In the genomic region with DNA sequence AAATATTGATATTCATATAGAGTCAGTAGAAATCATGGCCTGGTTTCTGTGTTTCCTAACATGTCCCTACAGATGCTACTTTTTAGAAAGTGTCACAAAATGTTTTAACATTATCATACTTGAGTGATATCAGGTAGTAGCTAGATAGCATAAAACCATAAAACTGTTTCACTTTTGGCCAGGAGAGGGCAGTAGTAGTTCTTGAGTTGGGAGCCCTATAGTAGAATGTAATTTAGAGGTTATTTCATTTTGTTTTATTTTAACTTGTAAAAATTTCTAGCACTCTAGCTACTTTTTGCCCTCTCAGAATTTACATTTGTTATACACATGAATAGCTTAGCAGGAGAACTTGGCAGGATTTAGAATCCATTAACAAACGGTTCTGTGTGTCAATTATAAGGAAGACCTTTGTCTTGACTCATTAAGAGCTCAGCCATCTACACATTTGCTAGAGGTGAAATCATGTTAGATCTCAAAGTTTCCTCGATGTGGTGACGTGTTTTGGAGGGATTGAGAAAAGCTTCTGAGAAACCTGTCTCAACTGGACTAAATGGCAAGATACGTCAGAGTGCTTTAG, we compare ENCODE assay signal across 12 mouse cellular contexts.
A peak's percentile ranks its signal among the peaks of the same experiment; 100 is the strongest.
DNase-seq lines count a peak whose midpoint lies in the region; ATAC-seq and TF ChIP-seq lines count a peak whose summit lies in the region.
"Had no signal": no experiment of that assay in that cellular context is flagged by ENCODE, and none has a peak within 500 bp of the region (broad histone marks: within the 10 kb centered on the region; RNA-seq: fewer than 3 reads in every experiment).

No protein-coding gene starts in this region.

- no peaks in the 10 kb centered on the region for H3K9me3 ChIP-seq in forebrain, embryonic 14.5 days (replicated peaks; ENCODE audit: control insufficient read depth, low read length)
- no peaks in the 10 kb centered on the region for H3K9me3 ChIP-seq in forebrain, embryonic 11.5 days (ENCODE audit: control insufficient read depth, low read length)
- no peaks in the 10 kb centered on the region for H3K9me3 ChIP-seq in liver, postnatal 0 days (ENCODE audit: low read length)
- no peaks in the 10 kb centered on the region for H3K9me3 ChIP-seq in liver, embryonic 12.5 days (replicated peaks)

- H3K4me1 ChIP-seq in forebrain, embryonic 14.5 days (ENCODE audit: control insufficient read depth, insufficient read depth, low read length), result no peaks in the 10 kb centered on the region
- H3K4me1 ChIP-seq in forebrain, embryonic 11.5 days (replicated peaks; ENCODE audit: control insufficient read depth, insufficient read depth, low read length), result no peaks in the 10 kb centered on the region
- no peaks in the 10 kb centered on the region for H3K4me1 ChIP-seq in liver, postnatal 0 days (ENCODE audit: insufficient read depth)
- no peaks in the 10 kb centered on the region for H3K4me1 ChIP-seq in liver, embryonic 12.5 days

- TF ChIP-seq CTCF in liver, postnatal 0 days (IDR thresholded peaks at IDR 0.05; ENCODE audit: low read depth), result peak; percentile 17; the same call in 1 of the 2 replicates

- no peak overlapping the region for H3K9ac ChIP-seq in forebrain, embryonic 14.5 days (ENCODE audit: low read length)
- H3K9ac ChIP-seq in forebrain, embryonic 11.5 days (ENCODE audit: low read length), result no peak overlapping the region
- no peak overlapping the region for H3K9ac ChIP-seq in liver, postnatal 0 days (replicated peaks)
- no peak overlapping the region for H3K9ac ChIP-seq in liver, embryonic 12.5 days

- no peak overlapping the region for H3K4me2 ChIP-seq in forebrain, embryonic 14.5 days (ENCODE audit: low read length)
- no peak overlapping the region for H3K4me2 ChIP-seq in forebrain, embryonic 11.5 days (ENCODE audit: low read depth, low read length, severe bottlenecking)
- H3K4me2 ChIP-seq in liver, postnatal 0 days (ENCODE audit: low read depth, low read length), result no peak overlapping the region
- H3K4me2 ChIP-seq in liver, embryonic 12.5 days, result no peak overlapping the region

- no peak overlapping the region for H3K4me3 ChIP-seq in forebrain, embryonic 14.5 days (ENCODE audit: low read depth, low read length)
- H3K4me3 ChIP-seq in forebrain, embryonic 11.5 days (ENCODE audit: low read depth, low read length), result no peak overlapping the region
- no peak overlapping the region for H3K4me3 ChIP-seq in liver, postnatal 0 days (ENCODE audit: low read depth, low read length)
- no peak overlapping the region for H3K4me3 ChIP-seq in liver, embryonic 12.5 days

- no peaks in the 10 kb centered on the region for H3K36me3 ChIP-seq in forebrain, embryonic 14.5 days (ENCODE audit: control insufficient read depth, insufficient read depth, low read length)
- no peaks in the 10 kb centered on the region for H3K36me3 ChIP-seq in forebrain, embryonic 11.5 days (ENCODE audit: control insufficient read depth, insufficient read depth, low read length)
- no peaks in the 10 kb centered on the region for H3K36me3 ChIP-seq in liver, postnatal 0 days (replicated peaks; ENCODE audit: insufficient read depth, low read length)
- H3K36me3 ChIP-seq in liver, embryonic 12.5 days, result no peaks in the 10 kb centered on the region

- H3K27me3 ChIP-seq in forebrain, embryonic 14.5 days (replicated peaks; ENCODE audit: control insufficient read depth, insufficient read depth, low read length), result no peaks in the 10 kb centered on the region
- no peaks in the 10 kb centered on the region for H3K27me3 ChIP-seq in forebrain, embryonic 11.5 days (ENCODE audit: control insufficient read depth, insufficient read depth, low read length)
- H3K27me3 ChIP-seq in liver, postnatal 0 days (ENCODE audit: insufficient read depth, low read length), result no peaks in the 10 kb centered on the region
- no peaks in the 10 kb centered on the region for H3K27me3 ChIP-seq in liver, embryonic 12.5 days (replicated peaks)

- peak; percentile 66 for ATAC-seq in forebrain, embryonic 14.5 days
- no peak for ATAC-seq in forebrain, embryonic 11.5 days (replicated peaks; ENCODE audit: low FRiP score)
- no peak for ATAC-seq in liver, postnatal 0 days
- no peak for ATAC-seq in liver, embryonic 12.5 days
- ATAC-seq in granulocyte monocyte progenitor cell, adult 5-6 weeks (replicated peaks; ENCODE audit: poor library complexity, severe bottlenecking), result no peak

- WGBS in forebrain, embryonic 14.5 days, result 31% methylated on average over 4 of the region's 4 CpGs
- WGBS in forebrain, embryonic 11.5 days, result 49% methylated on average over 4 of the region's 4 CpGs
- 46% methylated on average over 4 of the region's 4 CpGs for WGBS in liver, postnatal 0 days (ENCODE audit: insufficient replicate concordance)
- WGBS in liver, embryonic 12.5 days (ENCODE audit: insufficient replicate concordance), result 50% methylated on average over 4 of the region's 4 CpGs

- DNase-seq in forebrain, embryonic 14.5 days (ENCODE audit: low spot score), result peak; percentile 72
- no peak for DNase-seq in forebrain, embryonic 11.5 days (ENCODE audit: low spot score)
- no peak for DNase-seq in liver, postnatal 0 days
- DNase-seq in brain, adult 2 months (ENCODE audit: low read depth, low spot score), result peak; percentile 43
- DNase-seq in mesoderm, embryonic 11.5 days (ENCODE audit: low read depth, low spot score), result peak; percentile 6
- no peak for DNase-seq in spleen, adult 12 weeks (ENCODE audit: low spot score)
- DNase-seq: heart, adult 11 months; kidney, adult 8-10 months; liver; thymus, adult 18-20 months had no signal

- TF ChIP-seq EP300 in liver, postnatal 0 days (IDR thresholded peaks at IDR 0.05; ENCODE audit: low read depth), result no peak

- H3K27ac ChIP-seq in forebrain, embryonic 14.5 days (ENCODE audit: low read depth, low read length), result no peak overlapping the region
- H3K27ac ChIP-seq in forebrain, embryonic 11.5 days (ENCODE audit: low read depth, low read length), result no peak overlapping the region
- no peak overlapping the region for H3K27ac ChIP-seq in liver, postnatal 0 days (ENCODE audit: low read depth)
- no peak overlapping the region for H3K27ac ChIP-seq in liver, embryonic 12.5 days

Comparison
In these comparisons a context has a peak if more than half of its experiments do, and no peak if none do; other contexts are left out.
1. DNase-seq: peak in forebrain, embryonic 14.5 days (single experiment), brain, adult 2 months (single experiment) and mesoderm, embryonic 11.5 days (single experiment); none in forebrain, embryonic 11.5 days (single experiment), liver, postnatal 0 days (single experiment) and spleen, adult 12 weeks (single experiment).